In genomic region chr6:87216114-87216591, GRCm38 (mm10) we compare ENCODE assay signal across 8 mouse cellular contexts.
DNase-seq lines count a peak whose midpoint lies in the region; ATAC-seq and TF ChIP-seq lines count a peak whose summit lies in the region.

No protein-coding gene starts in this region.

- H3K27me3 ChIP-seq in limb, embryonic 11.5 days (ENCODE audit: control insufficient read depth, insufficient read depth, low read length) = no peaks in the 10 kb centered on the region

- no peak overlapping the region for H3K4me3 ChIP-seq in gastrocnemius, adult 2 months
- H3K4me3 ChIP-seq in limb, embryonic 11.5 days (ENCODE audit: low read depth, low read length) = no peak overlapping the region

- peak; percentile 65 for DNase-seq in gastrocnemius, adult 2 months
- DNase-seq in gastrocnemius, postnatal 4 days (ENCODE audit: low spot score in 2 of 2) = no peak
- DNase-seq in urinary bladder, postnatal 14 days (ENCODE audit: low spot score) = peak; percentile 31
- no peak for DNase-seq in urinary bladder, postnatal 25 days (ENCODE audit: low spot score)
- DNase-seq in limb, embryonic 11.5 days (ENCODE audit: low spot score) = no peak
- peak; percentile 44 for DNase-seq in thymus, postnatal 4 days
- DNase-seq in right cerebral cortex, postnatal 4 days = no peak
- no peak for DNase-seq in left cerebral cortex, postnatal 36 days (ENCODE audit: low spot score in 2 of 2)

- H3K9ac ChIP-seq in limb, embryonic 11.5 days (ENCODE audit: low read length) = no peak overlapping the region

- H3K4me2 ChIP-seq in limb, embryonic 11.5 days (ENCODE audit: low read depth, severe bottlenecking) = no peak overlapping the region

- TF ChIP-seq CTCF in gastrocnemius, adult 2 months (IDR thresholded peaks at IDR 0.05) = no peak

- no peak for ATAC-seq in limb, embryonic 11.5 days (ENCODE audit: insufficient number of reproducible peaks, low FRiP score, low TSS enrichment, low read depth)

- intact Hi-C loops in gastrocnemius, adult 2 months (cut with DNase I) = loop anchor here (10.0 kb wide), 1 partner anchor 111 kb away; the partner anchor contains the start of gene D6Ertd527e
- intact Hi-C loops in left cerebral cortex, postnatal 36 days (cut with DNase I) = no loop called here

- H3K9me3 ChIP-seq in limb, embryonic 11.5 days (ENCODE audit: control insufficient read depth, low read length) = no peaks in the 10 kb centered on the region

- peak overlapping the region; percentile 54 for H3K27ac ChIP-seq in gastrocnemius, adult 2 months
- H3K27ac ChIP-seq in limb, embryonic 11.5 days (replicated peaks; ENCODE audit: low read depth, low read length) = 0 out of 2 replicates have a peak overlapping the region, but pooled peaks have one; percentile 36

- H3K36me3 ChIP-seq in limb, embryonic 11.5 days (ENCODE audit: control insufficient read depth, insufficient read depth, low read length) = peaks cover 5% of the 10 kb centered on the region

- WGBS in limb, embryonic 11.5 days = 87% methylated on average over 2 of the region's 2 CpGs

- H3K4me1 ChIP-seq in limb, embryonic 11.5 days (ENCODE audit: control insufficient read depth, insufficient read depth, low read length) = peaks cover 28% of the 10 kb centered on the region

Comparison
In these comparisons a context has a peak if more than half of its experiments do, and no peak if none do; other contexts are left out.
1. DNase-seq: peak in gastrocnemius, adult 2 months (single experiment), urinary bladder, postnatal 14 days (single experiment) and thymus, postnatal 4 days (single experiment); none in gastrocnemius, postnatal 4 days (0 of 2), urinary bladder, postnatal 25 days (single experiment), limb, embryonic 11.5 days (single experiment), right cerebral cortex, postnatal 4 days (single experiment) and left cerebral cortex, postnatal 36 days (0 of 2).